Mouse (Mus musculus): ENCODE results near the gene Nusap1. TPM values are rescaled to one million over a fixed set of nuclear protein-coding genes. Genes with fewer than 3 reads are reported as not detected.
"Not testable (repeated sequence)": the region's sequence is repeated elsewhere in the genome, so short reads cannot be mapped to it uniquely, and the experiment has no call there.

The Nusap1 gene
- total and polyA plus RNA-seq, 2 experiments from 2014 or later = 13.5 to 26.8 TPM

DNA sequence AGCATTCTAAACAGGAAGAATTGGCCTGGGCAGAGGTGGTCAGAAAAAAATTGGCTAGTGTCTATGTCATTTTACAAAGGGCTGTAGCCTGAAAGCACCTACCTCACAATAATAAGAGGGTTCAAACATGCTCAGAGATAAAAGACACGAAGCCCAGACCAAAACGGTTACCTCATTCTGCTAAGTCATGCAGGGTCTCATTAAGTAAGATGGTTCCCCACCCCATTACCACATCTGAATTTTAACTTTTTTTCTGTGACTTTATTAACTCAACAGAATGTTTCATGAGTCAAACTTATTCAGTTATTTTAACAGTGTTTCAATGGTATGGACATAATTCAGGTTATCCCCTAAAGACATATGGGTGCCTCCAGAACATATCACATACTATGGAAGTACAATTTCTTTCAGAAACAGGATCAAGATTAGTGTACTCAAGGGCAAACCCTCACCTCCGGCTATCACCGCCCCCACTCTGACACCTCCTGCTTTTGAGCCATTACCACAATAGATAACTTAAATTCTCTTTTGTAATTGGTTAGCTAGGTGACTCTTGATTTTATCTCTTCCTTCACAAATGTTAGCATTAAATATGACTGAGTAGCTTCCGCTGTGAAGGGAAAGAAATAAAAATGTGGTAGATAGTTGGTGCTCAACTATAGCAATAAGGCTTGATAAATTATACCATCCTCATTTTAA lies 23.3 kb downstream of the Nusap1 start:
- Histone ChIP-seq H3K4me2 (ENCODE audit: low read depth, low read length) (no peak overlapping the region), H3K27ac (ENCODE audit: low read depth) (no peak overlapping the region), H3K36me3 (replicated peaks; ENCODE audit: control insufficient read depth, insufficient read depth, low read length) (peaks cover 94% of the 10 kb centered on the region), H3K27me3 (ENCODE audit: control insufficient read depth, insufficient read depth, low read length) (no peaks in the 10 kb centered on the region), H3K9me3 (replicated peaks; ENCODE audit: control insufficient read depth, low read length) (no peaks in the 10 kb centered on the region), H3K4me3 (ENCODE audit: low read depth, low read length) (no peak overlapping the region), H3K9ac (replicated peaks; ENCODE audit: low read depth, low read length) (no peak overlapping the region), H3K4me1 (ENCODE audit: control insufficient read depth, insufficient read depth) (no peaks in the 10 kb centered on the region)
- no peak for DNase-seq (ENCODE audit: low spot score)
- no peak for ATAC-seq (ENCODE audit: insufficient read depth, low read depth)
- WGBS = 95% methylated on average over 5 of the region's 5 CpGs
- no peak for TF ChIP-seq EP300 (IDR thresholded peaks at IDR 0.05; ENCODE audit: low read depth)
- TF ChIP-seq CTCF (IDR thresholded peaks at IDR 0.05; ENCODE audit: low read depth) = no peak

DNA sequence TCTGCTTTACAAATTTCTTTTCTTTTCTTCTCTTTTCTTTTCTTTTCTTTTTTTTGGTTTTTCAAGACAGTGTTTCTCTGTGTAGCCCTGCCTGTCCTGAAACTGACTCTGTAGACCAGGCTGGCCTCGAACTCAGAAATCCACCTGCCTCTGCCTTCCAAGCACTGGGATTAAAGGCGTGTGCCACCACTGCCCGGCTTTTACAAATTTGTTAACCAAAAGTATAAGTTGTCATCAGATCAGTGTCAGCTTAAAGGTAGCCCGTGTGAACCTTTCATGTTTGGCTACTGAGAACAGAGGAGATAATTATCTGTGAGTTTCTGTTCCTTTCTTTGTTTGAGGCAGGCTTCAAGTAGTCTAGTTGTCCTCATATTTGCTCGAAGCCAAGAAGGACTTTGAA lies 26.2 kb downstream of the Nusap1 start:
- Histone ChIP-seq H3K27ac (ENCODE audit: low read depth) (no peak overlapping the region), H3K4me3 (ENCODE audit: low read depth, low read length) (no peak overlapping the region), H3K9ac (replicated peaks; ENCODE audit: low read depth, low read length) (no peak overlapping the region), H3K27me3 (ENCODE audit: control insufficient read depth, insufficient read depth, low read length) (no peaks in the 10 kb centered on the region), H3K36me3 (replicated peaks; ENCODE audit: control insufficient read depth, insufficient read depth, low read length) (peaks cover 91% of the 10 kb centered on the region), H3K4me2 (ENCODE audit: low read depth, low read length) (no peak overlapping the region), H3K4me1 (ENCODE audit: control insufficient read depth, insufficient read depth) (no peaks in the 10 kb centered on the region), H3K9me3 (replicated peaks; ENCODE audit: control insufficient read depth, low read length) (no peaks in the 10 kb centered on the region)
- no peak for DNase-seq (ENCODE audit: low spot score)
- no peak for TF ChIP-seq CTCF (IDR thresholded peaks at IDR 0.05; ENCODE audit: low read depth)
- TF ChIP-seq EP300 (IDR thresholded peaks at IDR 0.05; ENCODE audit: low read depth) = no peak
- WGBS = 86% methylated on average over 5 of the region's 5 CpGs
- no peak for ATAC-seq (ENCODE audit: insufficient read depth, low read depth)

DNA sequence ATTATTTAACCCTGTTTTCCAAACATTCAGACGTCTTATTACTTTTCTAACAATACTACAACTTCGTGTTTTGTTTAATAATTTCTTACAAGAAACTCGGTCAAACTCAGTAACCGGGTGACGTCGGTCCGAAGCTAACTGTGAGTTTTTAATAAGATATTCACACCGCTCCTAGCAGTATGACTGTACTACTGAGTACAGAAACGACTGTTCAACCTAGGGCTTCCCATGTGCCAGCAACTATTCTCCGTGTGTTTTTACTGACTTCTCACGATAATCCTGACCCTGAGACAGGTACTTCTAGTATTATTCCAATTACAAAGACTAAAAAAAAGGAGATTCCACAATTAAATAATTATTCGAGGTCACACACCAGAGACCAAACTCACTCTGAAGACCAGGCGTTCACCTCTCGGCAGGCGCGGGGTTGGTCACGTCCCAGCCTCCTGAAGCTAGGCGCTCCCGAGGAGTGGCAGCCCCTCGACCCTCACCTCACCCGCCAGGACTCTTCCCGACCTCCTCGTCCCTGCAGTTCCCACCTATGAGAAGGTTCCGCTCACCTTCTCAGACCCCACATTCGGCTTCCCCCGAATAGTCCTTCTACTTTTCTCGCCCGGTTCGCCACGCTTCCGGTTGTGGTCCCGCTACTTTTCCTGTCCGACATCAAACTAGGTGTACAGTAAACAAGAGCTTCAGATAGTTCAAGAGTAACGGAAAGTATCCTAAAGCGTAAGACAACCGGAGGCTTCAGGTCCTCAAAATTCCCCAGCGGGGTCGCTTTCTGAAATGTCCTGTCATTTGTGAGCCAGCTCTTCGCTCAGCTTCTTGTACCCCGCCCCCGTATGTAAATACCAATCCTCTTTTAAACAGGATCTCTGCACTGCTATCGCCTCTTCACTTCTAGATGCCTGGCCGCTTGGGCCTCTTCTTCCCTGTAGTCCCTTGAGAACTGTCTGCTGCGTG lies 44.4 kb downstream of the Nusap1 start, which contains the start of gene Ndufaf1:
Gene Ndufaf1, minus strand, starts transcription at position 608 of the 963 bp plus-strand sequence.
- Histone ChIP-seq H3K4me1 (ENCODE audit: control insufficient read depth, insufficient read depth) (0 out of 2 replicates have a peak, but pooled peaks cover 4% of the 10 kb centered on the region), H3K27me3 (ENCODE audit: control insufficient read depth, insufficient read depth, low read length) (no peaks in the 10 kb centered on the region), H3K9ac (replicated peaks; ENCODE audit: low read depth, low read length) (peak within 1 kb of the TSS; percentile 86), H3K4me2 (ENCODE audit: low read depth, low read length) (peak within 1 kb of the TSS; percentile 62), H3K4me3 (ENCODE audit: low read depth, low read length) (peak within 1 kb of the TSS; percentile 93), H3K27ac (ENCODE audit: low read depth) (peak within 1 kb of the TSS; percentile 73), H3K36me3 (replicated peaks; ENCODE audit: control insufficient read depth, insufficient read depth, low read length) (peaks cover 22% of the 10 kb centered on the region), H3K9me3 (replicated peaks; ENCODE audit: control insufficient read depth, low read length) (no peaks in the 10 kb centered on the region)
- ATAC-seq (ENCODE audit: insufficient read depth, low read depth) (peak; percentile 84), DNase-seq (ENCODE audit: low spot score) (peak; percentile 77)
- WGBS = 1% methylated on average over 44 of the region's 44 CpGs
- TF ChIP-seq EP300 (IDR thresholded peaks at IDR 0.05; ENCODE audit: low read depth) (no peak), CTCF (IDR thresholded peaks at IDR 0.05; ENCODE audit: low read depth) (no peak)

DNA sequence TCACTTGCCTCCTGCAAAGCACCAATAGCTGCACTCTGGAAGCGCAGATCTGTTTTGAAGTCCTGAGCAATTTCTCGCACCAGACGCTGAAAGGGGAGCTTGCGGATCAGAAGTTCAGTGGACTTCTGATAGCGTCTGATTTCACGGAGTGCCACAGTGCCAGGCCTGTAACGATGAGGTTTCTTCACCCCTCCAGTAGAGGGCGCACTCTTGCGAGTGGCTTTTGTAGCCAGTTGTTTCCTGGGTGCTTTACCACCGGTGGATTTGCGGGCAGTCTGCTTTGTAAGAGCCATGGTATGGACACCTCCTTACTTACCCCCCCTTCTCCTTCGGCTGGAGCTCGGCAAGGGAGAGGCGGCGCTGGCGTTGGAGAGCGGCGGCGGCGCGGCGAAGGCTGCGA lies 47.6 kb downstream of the Nusap1 start:
- H3K36me3 ChIP-seq (replicated peaks; ENCODE audit: control insufficient read depth, insufficient read depth, low read length); H3K4me3 ChIP-seq (ENCODE audit: low read depth, low read length); H3K4me2 ChIP-seq (ENCODE audit: low read depth, low read length); H3K27ac ChIP-seq (ENCODE audit: low read depth); H3K4me1 ChIP-seq (ENCODE audit: control insufficient read depth, insufficient read depth); H3K27me3 ChIP-seq (ENCODE audit: control insufficient read depth, insufficient read depth, low read length); ATAC-seq (ENCODE audit: insufficient read depth, low read depth); DNase-seq (ENCODE audit: low spot score); H3K9me3 ChIP-seq (replicated peaks; ENCODE audit: control insufficient read depth, low read length); H3K9ac ChIP-seq (replicated peaks; ENCODE audit: low read depth, low read length): not testable (repeated sequence)
- WGBS = 69% methylated on average over 19 of the region's 23 CpGs

DNA sequence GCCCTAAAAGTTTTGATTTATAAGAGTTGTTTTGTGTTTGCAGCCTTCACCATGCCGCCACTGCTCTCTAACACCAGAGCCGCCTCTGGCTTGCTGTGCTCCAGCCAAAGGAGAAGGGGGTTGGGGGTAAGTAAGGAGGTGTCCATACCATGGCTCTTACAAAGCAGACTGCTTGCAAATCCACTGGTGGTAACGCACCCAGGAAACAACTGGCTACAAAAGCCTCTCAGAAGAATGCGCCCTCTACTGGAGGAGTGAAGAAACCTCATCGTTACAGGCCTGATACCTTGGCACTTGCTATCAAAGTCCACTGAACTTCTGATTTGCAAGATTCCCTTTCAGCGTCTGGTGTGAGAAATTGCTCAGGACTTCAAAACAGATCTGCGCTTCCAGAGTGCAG lies 50.9 kb downstream of the Nusap1 start:
- ATAC-seq (ENCODE audit: insufficient read depth, low read depth) (no peak), DNase-seq (ENCODE audit: low spot score) (no peak)
- no peak overlapping the region for H3K27ac ChIP-seq (ENCODE audit: low read depth)
- TF ChIP-seq CTCF (IDR thresholded peaks at IDR 0.05; ENCODE audit: low read depth) = peak; percentile 44
- TF ChIP-seq EP300 (IDR thresholded peaks at IDR 0.05; ENCODE audit: low read depth) = no peak
- H3K9ac ChIP-seq (replicated peaks; ENCODE audit: low read depth, low read length) = no peak overlapping the region
- H3K9me3 ChIP-seq (replicated peaks; ENCODE audit: control insufficient read depth, low read length) = no peaks in the 10 kb centered on the region
- H3K4me1 ChIP-seq (ENCODE audit: control insufficient read depth, insufficient read depth) = no peaks in the 10 kb centered on the region
- no peak overlapping the region for H3K4me3 ChIP-seq (ENCODE audit: low read depth, low read length)
- no peaks in the 10 kb centered on the region for H3K27me3 ChIP-seq (ENCODE audit: control insufficient read depth, insufficient read depth, low read length)
- H3K36me3 ChIP-seq (replicated peaks; ENCODE audit: control insufficient read depth, insufficient read depth, low read length) = no peaks in the 10 kb centered on the region
- H3K4me2 ChIP-seq (ENCODE audit: low read depth, low read length) = no peak overlapping the region
- 13% methylated on average over 7 of the region's 7 CpGs for WGBS

Measured in heart, postnatal 0 days (tissue).